Mouse (Mus musculus) cortical plate, adult 2 months (tissue): ENCODE data around the gene Gpr50. TPM values are rescaled to one million over a fixed set of nuclear protein-coding genes. Genes with fewer than 3 reads are reported as not detected.

Experiments
- H3K27ac ChIP-seq: fragments of 200-500 bp; 2 replicates; pipeline ENCODE4 v1.5.1; 2012; ENCODE audit warnings: low read length, control low read depth, inconsistent platforms; ENCODE audit not compliant: insufficient read depth
- H3K4me1 ChIP-seq: fragments of 200-500 bp; 2 replicates; pipeline ENCODE4 v1.6.1; 2011; ENCODE audit warnings: low read length; ENCODE audit not compliant: control insufficient read depth, insufficient read depth
- H3K4me3 ChIP-seq: fragments of 200-500 bp; 2 replicates; pipeline ENCODE4 v1.5.1; 2011; ENCODE audit warnings: mild to moderate bottlenecking, low read length, control low read depth; ENCODE audit not compliant: insufficient read depth
- CTCF ChIP-seq: fragments of 200-500 bp; IDR thresholded peaks from 2 replicates; pipeline ENCODE4 v1.5.1; 2011; ENCODE audit warnings: mild to moderate bottlenecking, control low read depth, low read length; ENCODE audit not compliant: insufficient read depth; ENCODE audit errors: extremely low read depth
- POLR2A ChIP-seq: fragments of 200-500 bp; IDR thresholded peaks from 2 replicates; pipeline ENCODE4 v1.6.1; 2011; ENCODE audit warnings: mild to moderate bottlenecking, low read length, control low read depth; ENCODE audit not compliant: insufficient read depth; ENCODE audit errors: extremely low read depth
- polyA plus RNA-seq: library from polyadenylated mRNA; depleted of rRNA; stranded (reverse); fragments of >200 nt; gene quantifications from 2 replicates; pipeline ENCODE4 v1.2.3, GENCODE M21; 2012; rRNA removed

Gene Gpr50
- polyA plus RNA-seq, result 0.21 and 0.31 TPM in 2 replicates

- no peak within 1 kb of the TSS for H3K4me3 ChIP-seq
- H3K4me1 ChIP-seq, result no peaks in the 10 kb centered on the region
- H3K27ac ChIP-seq, result no peak within 1 kb of the TSS
- TF ChIP-seq POLR2A, result no peak
- TF ChIP-seq CTCF, result no peak
These were observed at the start of gene Gpr50 for GRCm38 (mm10) chrX:71663374-71663773. Gene Gpr50 (plus strand): TSS chrX:71663667.

GRCm38 (mm10) chrX:71622286-71622685 is 41.2 kb upstream of the Gpr50 start:
- Histone ChIP-seq H3K4me3 (no peak overlapping the region), H3K27ac (no peak overlapping the region), H3K4me1 (no peaks in the 10 kb centered on the region)
- no peak for TF ChIP-seq CTCF
- TF ChIP-seq POLR2A, result no peak

- Histone ChIP-seq H3K4me3 (no peak overlapping the region), H3K4me1 (no peaks in the 10 kb centered on the region), H3K27ac (no peak overlapping the region)
- TF ChIP-seq POLR2A (no peak), CTCF (peak; percentile 57)
These were observed 39.6 kb upstream of the Gpr50 start for GRCm38 (mm10) chrX:71623843-71624242.

GRCm38 (mm10) chrX:71628306-71628705 is 35.2 kb upstream of the Gpr50 start:
- TF ChIP-seq CTCF (peak; percentile 25; the same call in 1 of the 2 replicates), POLR2A (no peak)
- H3K4me1 ChIP-seq, result no peaks in the 10 kb centered on the region
- no peak overlapping the region for H3K27ac ChIP-seq
- H3K4me3 ChIP-seq, result no peak overlapping the region

- H3K4me3 ChIP-seq, result no peak overlapping the region
- H3K4me1 ChIP-seq, result no peaks in the 10 kb centered on the region
- TF ChIP-seq POLR2A (no peak), CTCF (no peak)
- no peak overlapping the region for H3K27ac ChIP-seq
These were observed 32.8 kb upstream of the Gpr50 start for GRCm38 (mm10) chrX:71630709-71631108.

GRCm38 (mm10) chrX:71631130-71631529 is 32.3 kb upstream of the Gpr50 start:
- TF ChIP-seq POLR2A, result no peak
- TF ChIP-seq CTCF, result no peak
- no peaks in the 10 kb centered on the region for H3K4me1 ChIP-seq
- H3K4me3 ChIP-seq, result no peak overlapping the region
- H3K27ac ChIP-seq, result no peak overlapping the region

GRCm38 (mm10) chrX:71647958-71648357 is 15.5 kb upstream of the Gpr50 start:
- Histone ChIP-seq H3K27ac (no peak overlapping the region), H3K4me1 (no peaks in the 10 kb centered on the region), H3K4me3 (no peak overlapping the region)
- TF ChIP-seq POLR2A (no peak), CTCF (peak; percentile 65)

- TF ChIP-seq CTCF, result no peak
- no peak for TF ChIP-seq POLR2A
- no peak overlapping the region for H3K27ac ChIP-seq
- no peak overlapping the region for H3K4me3 ChIP-seq
- no peaks in the 10 kb centered on the region for H3K4me1 ChIP-seq
These were observed 15.0 kb upstream of the Gpr50 start for GRCm38 (mm10) chrX:71648434-71648833.

- Histone ChIP-seq H3K27ac (no peak overlapping the region), H3K4me3 (no peak overlapping the region), H3K4me1 (no peaks in the 10 kb centered on the region)
- TF ChIP-seq CTCF, result peak; percentile 45
- TF ChIP-seq POLR2A, result no peak
These were observed 14.5 kb upstream of the Gpr50 start for GRCm38 (mm10) chrX:71648848-71649454.

- Histone ChIP-seq H3K4me1 (no peaks in the 10 kb centered on the region), H3K27ac (no peak overlapping the region), H3K4me3 (no peak overlapping the region)
- TF ChIP-seq CTCF, result no peak
- TF ChIP-seq POLR2A, result no peak
These were observed 13.5 kb upstream of the Gpr50 start for GRCm38 (mm10) chrX:71649993-71650392.

- Histone ChIP-seq H3K27ac (no peak overlapping the region), H3K4me3 (no peak overlapping the region), H3K4me1 (no peaks in the 10 kb centered on the region)
- TF ChIP-seq CTCF (no peak), POLR2A (no peak)
These were observed 1.7 kb upstream of the Gpr50 start for GRCm38 (mm10) chrX:71661794-71662193.
